Mouse (Mus musculus) urinary bladder, postnatal 25 days (tissue): ENCODE measurements around the gene Hoxc10.

Experiments used
- DNase-seq: peaks from one replicate; pipeline ENCODE4 v3.0.0; 2022; ENCODE audit warnings: low spot score

Hoxc10 gene

GRCm38 (mm10) chr15:102967511-102968397 lies 1.2 kb downstream of the Hoxc10 start:
- no peak for DNase-seq

DNA sequence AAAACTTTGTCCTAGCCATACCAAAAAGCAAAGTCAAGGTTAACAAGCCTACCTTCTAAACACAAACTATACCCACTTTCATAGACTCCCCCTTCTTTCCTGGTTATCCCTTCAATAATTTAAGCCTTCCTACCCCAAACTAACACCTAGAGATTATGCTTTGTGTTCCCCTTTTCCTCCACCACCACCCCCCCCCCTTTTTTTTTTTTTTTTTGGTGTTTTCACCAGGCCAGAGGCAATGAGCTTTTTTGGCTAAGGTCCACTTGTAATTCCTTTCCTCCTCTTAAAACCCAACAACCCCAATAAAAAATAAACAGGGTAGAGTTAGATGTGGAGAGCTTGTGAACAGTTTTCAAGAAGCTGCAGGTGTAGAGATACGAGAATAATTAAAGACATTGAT lies 2.7 kb downstream of the Hoxc10 start:
- DNase-seq, result no peak

GRCm38 (mm10) chr15:102970740-102971139 lies 4.1 kb downstream of the Hoxc10 start:
- DNase-seq, result peak; percentile 40

- no peak for DNase-seq
These were observed 5.7 kb downstream of the Hoxc10 start for GRCm38 (mm10) chr15:102972254-102972653.

GRCm38 (mm10) chr15:102972753-102973152 lies 6.2 kb downstream of the Hoxc10 start:
- no peak for DNase-seq

- DNase-seq, result no peak
These were observed 8.4 kb downstream of the Hoxc10 start for GRCm38 (mm10) chr15:102975034-102975433.

DNA sequence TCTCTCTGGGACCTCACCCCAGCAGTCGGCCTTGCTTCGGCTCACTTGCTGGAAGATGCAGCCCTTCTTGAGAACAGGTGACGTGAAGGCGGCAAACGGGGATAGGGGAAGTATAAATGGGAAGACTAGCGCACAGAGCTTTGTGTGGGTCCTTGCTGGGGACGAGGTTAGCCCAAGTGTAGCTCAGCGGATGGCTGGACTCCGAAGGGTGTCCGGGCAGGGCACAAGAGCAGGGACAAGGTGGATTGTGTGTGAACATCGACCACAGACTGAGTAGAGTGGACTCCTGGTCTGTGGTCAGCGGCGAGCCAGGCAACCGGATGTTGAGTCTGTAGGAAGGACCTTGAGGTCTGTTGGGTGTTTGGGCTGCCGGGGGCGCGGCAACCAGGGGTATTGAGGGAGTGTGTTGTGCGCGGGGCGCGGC lies 9.1 kb downstream of the Hoxc10 start:
- no peak for DNase-seq

DNA sequence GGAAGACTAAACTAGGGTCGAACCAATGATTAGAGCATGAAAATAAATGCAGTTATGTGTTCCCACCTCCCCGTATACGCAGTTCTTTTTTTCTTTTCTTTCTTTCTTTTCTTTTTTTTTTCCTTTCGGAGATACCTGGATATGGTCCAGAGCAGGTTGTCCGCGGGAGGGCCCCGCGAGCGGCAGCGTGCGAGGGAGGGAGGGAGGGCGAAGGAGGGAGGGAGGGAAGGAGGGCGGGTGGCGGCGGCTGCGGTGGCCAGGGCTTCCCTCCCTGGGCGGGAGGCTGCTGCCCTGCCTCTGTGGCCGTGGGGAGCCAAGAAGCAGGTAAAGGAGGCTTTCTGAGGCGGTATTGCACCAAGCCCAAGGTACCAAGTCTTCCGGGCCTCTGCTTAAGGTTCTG lies 9.6 kb downstream of the Hoxc10 start, which contains the start of gene Hoxc9:
Gene Hoxc9, plus strand, starts transcription at position 269 of the 400 bp plus-strand sequence.
- DNase-seq, result no peak

DNA sequence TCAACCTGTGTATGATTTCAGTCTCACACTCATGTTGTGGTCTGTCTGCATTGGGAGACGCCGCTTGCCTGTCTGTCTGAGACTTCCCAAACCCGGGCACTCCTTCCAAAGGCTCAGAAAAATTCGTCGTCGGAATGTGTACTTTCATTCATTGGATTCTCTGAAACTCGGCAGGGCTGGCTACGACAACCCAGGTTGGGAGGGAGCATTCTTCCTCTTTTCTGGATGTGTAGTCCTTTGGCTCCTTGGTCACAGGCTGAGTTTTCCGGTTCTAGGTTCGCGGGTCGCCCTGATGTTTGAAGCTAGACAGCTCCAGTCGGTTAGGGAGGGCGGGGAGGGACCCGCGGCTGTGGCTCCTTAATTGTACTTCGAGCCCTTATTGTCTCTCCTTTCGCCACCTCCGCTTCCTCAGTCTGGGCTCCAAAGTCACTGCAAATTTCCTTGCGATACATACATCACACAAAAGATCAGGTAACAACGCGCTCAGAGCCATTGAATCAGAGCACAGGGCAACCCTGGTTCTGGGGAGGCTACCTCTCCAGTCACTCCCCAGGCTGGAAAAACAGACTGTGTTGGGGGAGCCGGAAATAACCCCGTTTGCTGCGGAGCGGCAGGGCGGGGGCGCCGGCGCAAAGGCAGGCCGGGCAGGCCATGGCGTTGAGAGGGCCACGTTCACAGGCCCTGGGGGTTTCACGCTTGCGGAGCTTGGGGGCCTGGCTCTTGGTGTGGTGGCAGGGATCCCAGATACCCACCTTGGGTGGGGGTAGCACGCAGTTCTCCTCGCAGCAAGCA lies 10.2 kb downstream of the Hoxc10 start:
- no peak for DNase-seq

DNA sequence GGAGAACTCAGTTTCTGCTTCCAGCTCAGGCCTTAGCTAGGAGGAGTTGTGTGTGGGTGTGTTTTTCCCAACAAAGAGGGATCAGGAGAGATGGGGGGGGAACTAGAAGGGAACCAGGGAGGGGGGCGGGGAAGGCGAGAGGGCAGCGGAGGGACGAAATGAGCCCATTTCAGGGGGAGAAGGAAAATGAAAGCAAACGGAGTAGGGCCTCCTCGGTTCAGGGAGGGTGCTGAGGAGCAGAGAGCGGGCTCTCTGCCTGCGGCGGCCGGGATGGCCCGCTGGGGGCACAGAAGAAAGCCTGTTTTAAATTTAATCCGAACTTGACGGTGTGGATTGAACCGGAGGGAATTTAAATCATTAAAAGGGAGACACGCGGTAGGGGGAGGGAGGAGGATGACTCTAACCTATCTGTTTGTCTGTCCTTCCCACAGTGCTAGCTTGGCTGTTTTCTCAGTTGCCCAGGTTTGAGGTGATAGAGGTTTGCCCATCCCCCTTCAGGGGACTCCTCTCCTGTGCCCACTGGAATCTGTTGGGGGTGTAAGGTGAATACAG lies 10.9 kb downstream of the Hoxc10 start:
- DNase-seq, result no peak

GRCm38 (mm10) chr15:102978615-102979515 lies 12.3 kb downstream of the Hoxc10 start:
- no peak for DNase-seq

DNA sequence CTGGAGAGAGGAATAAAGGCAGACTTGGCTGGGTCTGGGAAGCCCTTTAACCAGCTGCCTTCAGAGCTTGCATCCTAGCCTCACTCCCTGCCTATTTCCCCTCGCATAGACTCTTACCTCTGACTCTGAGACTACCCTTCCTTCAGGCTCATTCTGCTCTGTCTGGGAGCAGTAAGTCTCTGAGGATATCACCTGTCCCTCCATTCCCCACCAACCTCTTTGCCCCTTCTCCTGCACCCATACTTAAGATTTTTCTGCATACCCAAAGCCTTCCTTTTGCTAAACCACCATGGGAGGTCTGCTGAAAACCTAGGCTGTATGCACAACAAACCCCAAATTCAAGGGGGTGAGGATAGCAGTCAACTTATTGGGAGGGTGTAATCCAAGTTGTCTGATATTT lies 13.3 kb downstream of the Hoxc10 start:
- DNase-seq, result no peak

GRCm38 (mm10) chr15:102980352-102980751 lies 13.8 kb downstream of the Hoxc10 start:
- DNase-seq, result no peak

- DNase-seq, result no peak
These were observed 14.3 kb downstream of the Hoxc10 start for GRCm38 (mm10) chr15:102980912-102981311.

DNA sequence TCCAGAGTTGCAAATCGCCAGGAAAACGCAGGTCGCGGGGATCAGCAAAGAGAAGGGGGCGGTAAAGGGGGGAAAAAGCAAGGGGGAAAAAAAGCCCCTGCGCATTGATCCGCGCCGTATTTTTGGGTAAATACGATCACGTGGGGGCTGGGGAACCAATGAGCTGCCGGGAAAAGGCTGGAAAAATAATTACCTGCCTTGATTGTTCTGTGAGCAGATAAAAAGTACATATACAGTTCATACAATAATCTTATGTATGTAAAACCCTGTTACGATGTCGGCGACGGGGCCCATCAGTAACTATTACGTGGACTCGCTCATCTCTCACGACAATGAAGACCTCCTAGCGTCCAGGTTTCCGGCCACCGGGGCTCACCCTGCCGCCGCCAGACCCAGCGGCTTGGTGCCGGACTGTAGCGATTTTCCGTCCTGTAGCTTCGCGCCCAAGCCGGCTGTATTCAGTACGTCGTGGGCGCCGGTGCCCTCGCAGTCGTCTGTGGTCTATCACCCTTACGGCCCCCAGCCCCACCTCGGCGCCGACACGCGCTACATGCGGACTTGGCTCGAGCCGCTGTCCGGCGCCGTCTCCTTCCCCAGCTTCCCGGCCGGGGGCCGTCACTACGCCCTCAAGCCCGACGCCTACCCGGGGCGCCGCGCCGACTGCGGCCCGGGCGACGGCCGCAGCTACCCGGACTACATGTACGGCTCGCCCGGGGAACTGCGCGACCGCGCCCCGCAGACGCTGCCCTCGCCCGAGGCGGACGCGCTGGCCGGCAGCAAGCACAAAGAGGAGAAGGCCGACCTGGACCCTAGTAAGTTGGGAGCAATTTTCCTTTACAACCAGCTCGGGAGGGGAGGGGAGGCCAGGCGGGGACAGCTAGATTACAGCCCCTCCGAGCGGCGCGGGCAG lies 15.0 kb downstream of the Hoxc10 start:
- peak; percentile 34 for DNase-seq

DNA sequence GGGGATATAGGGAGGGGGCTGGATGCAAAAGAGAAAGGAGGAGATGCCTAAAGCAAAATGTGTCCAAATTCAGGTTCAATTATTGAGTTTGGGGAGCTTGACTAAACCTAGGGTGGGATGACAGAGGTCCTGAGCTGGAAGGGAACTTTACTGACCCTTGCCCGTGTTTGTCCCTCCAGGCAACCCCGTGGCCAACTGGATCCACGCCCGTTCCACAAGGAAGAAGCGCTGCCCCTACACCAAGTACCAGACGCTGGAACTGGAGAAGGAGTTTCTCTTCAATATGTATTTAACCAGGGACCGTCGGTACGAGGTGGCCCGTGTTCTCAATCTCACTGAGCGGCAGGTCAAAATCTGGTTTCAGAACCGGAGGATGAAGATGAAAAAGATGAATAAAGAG lies 17.1 kb downstream of the Hoxc10 start:
- DNase-seq, result no peak

DNA sequence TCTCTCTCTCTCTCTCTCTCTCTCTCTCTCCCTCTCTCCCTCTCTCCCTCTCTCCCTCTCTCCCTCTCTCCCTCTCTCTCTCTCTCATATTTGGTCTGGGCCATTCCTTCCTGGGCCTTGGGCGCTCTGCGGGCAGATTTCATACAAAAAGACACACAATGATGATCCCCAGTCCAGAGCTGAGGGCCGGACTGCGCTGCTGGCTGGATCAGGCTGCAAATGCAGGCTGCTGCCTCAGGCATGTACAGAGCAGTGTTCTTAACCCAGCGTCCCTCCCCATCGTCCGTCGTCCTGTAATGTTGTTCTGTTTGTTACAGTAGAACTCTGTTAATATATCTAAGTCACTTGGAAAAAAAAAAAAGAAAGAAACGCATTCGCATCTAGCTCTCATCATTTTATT lies 17.9 kb downstream of the Hoxc10 start:
- no peak for DNase-seq

DNA sequence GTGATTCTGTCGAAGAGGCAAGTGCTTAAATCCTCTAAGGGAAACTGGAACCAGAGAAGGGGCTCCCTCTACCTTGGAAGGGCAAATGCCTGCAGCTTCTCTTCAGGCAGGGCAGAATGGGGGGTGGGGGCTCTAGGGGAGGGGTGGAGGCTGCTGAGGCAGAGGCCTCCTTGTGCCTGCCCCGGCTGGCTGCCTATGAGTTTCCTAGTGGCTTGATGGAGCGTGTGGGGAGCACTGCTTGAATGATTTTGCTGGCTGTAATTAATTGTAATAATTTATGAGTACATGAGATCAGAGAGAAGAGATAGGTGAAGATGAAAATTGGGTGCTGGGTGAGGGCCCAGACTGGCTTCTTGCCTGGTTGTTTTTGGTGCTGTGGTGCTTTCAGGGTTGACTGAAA lies 18.3 kb downstream of the Hoxc10 start:
- no peak for DNase-seq

- peak; percentile 97 for DNase-seq
These were observed 20.7 kb downstream of the Hoxc10 start for GRCm38 (mm10) chr15:102987124-102987833.

GRCm38 (mm10) chr15:102988078-102988477 lies 21.5 kb downstream of the Hoxc10 start:
- no peak for DNase-seq
